Mouse (Mus musculus) heart, embryonic 10.5 days (tissue): Measurements from ENCODE around the gene Nme9. TPM values are rescaled to one million over a fixed set of nuclear protein-coding genes. Genes with fewer than 3 reads are reported as not detected.
A peak's percentile ranks its signal among the peaks of the same experiment; 100 is the strongest.

Experiments
- DNase-seq: peaks from one replicate; pipeline ENCODE4 v3.0.0-alpha.2; 2017; ENCODE audit warnings: low spot score
- H3K27ac ChIP-seq: fragments of 300-500 bp; sonication (generic); 2 replicates; pipeline ENCODE4 v1.5.1; 2016; ENCODE audit warnings: mild to moderate bottlenecking
- H3K27me3 ChIP-seq: fragments of 300-500 bp; sonication (generic); 2 replicates; pipeline ENCODE4 v1.6.1; 2016; ENCODE audit warnings: mild to moderate bottlenecking; ENCODE audit not compliant: poor library complexity, insufficient read depth, severe bottlenecking
- H3K36me3 ChIP-seq: fragments of 300-500 bp; sonication (generic); 2 replicates; pipeline ENCODE4 v1.6.1; 2016; ENCODE audit warnings: mild to moderate bottlenecking, moderate library complexity
- H3K4me1 ChIP-seq: fragments of 300-500 bp; sonication (generic); 2 replicates; pipeline ENCODE4 v1.6.1; 2016; ENCODE audit warnings: mild to moderate bottlenecking
- H3K4me3 ChIP-seq: fragments of 300-500 bp; sonication (generic); 2 replicates; pipeline ENCODE4 v1.5.1; 2016; ENCODE audit warnings: mild to moderate bottlenecking, moderate library complexity
- H3K9me3 ChIP-seq: fragments of 300-500 bp; sonication (generic); 2 replicates; pipeline ENCODE4 v1.6.1; 2016; ENCODE audit warnings: mild to moderate bottlenecking, moderate library complexity
- WGBS: fragments of 180-500 bp; shearing (Covaris S2); methylation state at CpG from one replicate; pipeline ENCODE4 v1.1.7; 2016; 5-methylcytosine and 5-hydroxymethylcytosine counted together
- polyA plus RNA-seq: library from polyadenylated mRNA; unstranded; fragments of >200 nt; fragmentation: Nextera tagmentation; extraction: Ambion mirVana; gene quantifications from 2 replicates; pipeline ENCODE4 v1.2.1, GENCODE M21; 2016

Gene Nme9
- not detected in 2 replicates for polyA plus RNA-seq

- no peak within 1 kb of the TSS for H3K27ac ChIP-seq
- WGBS, result 6% methylated on average over 14 of the region's 14 CpGs
- no peaks in the 10 kb centered on the region for H3K36me3 ChIP-seq
- no peaks in the 10 kb centered on the region for H3K9me3 ChIP-seq
- H3K4me1 ChIP-seq, result peaks cover 6% of the 10 kb centered on the region
- DNase-seq, result no peak
- peak within 1 kb of the TSS; percentile 18 for H3K4me3 ChIP-seq
- peaks cover 28% of the 10 kb centered on the region for H3K27me3 ChIP-seq
Observed at GRCm38 (mm10) chr9:99451161-99451560, at the start of gene Nme9. TSS of gene Nme9 (plus strand) at chr9:99451475.

GRCm38 (mm10) chr9:99409280-99409679 lies 42.0 kb upstream of the Nme9 start:
- Histone ChIP-seq H3K27ac (no peak overlapping the region), H3K27me3 (no peaks in the 10 kb centered on the region), H3K4me1 (peaks cover 10% of the 10 kb centered on the region; the same call in 1 of the 2 replicates), H3K36me3 (no peaks in the 10 kb centered on the region), H3K9me3 (no peaks in the 10 kb centered on the region), H3K4me3 (no peak overlapping the region)
- WGBS, result 75% methylated on average over 3 of the region's 3 CpGs
- DNase-seq, result no peak

DNA sequence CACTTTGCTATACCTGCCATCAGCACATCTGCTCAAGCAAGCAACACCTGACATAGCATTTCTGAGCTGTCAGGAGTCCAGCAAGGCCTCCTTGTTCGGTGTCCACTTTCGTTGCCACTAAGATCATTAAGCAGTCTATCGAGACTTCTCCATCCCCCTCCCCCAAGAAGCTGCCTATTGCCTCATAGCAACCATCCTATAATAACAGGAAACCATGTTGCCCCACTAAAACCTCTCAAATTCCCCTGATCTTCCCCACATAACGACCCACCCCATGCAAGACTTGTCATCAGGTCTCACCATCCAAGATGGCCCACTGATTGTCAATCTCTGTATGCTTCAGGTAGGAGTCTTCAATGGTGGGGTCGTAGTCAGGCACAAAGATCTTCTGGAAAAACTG lies 40.2 kb upstream of the Nme9 start:
- H3K9me3 ChIP-seq, result no peaks in the 10 kb centered on the region
- no peak overlapping the region for H3K27ac ChIP-seq
- peaks cover 10% of the 10 kb centered on the region; the same call in 1 of the 2 replicates for H3K4me1 ChIP-seq
- no peak overlapping the region for H3K4me3 ChIP-seq
- no peaks in the 10 kb centered on the region for H3K36me3 ChIP-seq
- 89% methylated on average over 5 of the region's 5 CpGs for WGBS
- no peaks in the 10 kb centered on the region for H3K27me3 ChIP-seq
- DNase-seq, result no peak

- Histone ChIP-seq H3K4me3 (no peak overlapping the region), H3K27ac (no peak overlapping the region), H3K9me3 (no peaks in the 10 kb centered on the region), H3K4me1 (peaks cover 13% of the 10 kb centered on the region; the same call in 1 of the 2 replicates), H3K27me3 (no peaks in the 10 kb centered on the region), H3K36me3 (no peaks in the 10 kb centered on the region)
- 58% methylated on average over 4 of the region's 4 CpGs for WGBS
- DNase-seq, result no peak
Observed at GRCm38 (mm10) chr9:99411785-99412184, 39.5 kb upstream of the Nme9 start.

DNA sequence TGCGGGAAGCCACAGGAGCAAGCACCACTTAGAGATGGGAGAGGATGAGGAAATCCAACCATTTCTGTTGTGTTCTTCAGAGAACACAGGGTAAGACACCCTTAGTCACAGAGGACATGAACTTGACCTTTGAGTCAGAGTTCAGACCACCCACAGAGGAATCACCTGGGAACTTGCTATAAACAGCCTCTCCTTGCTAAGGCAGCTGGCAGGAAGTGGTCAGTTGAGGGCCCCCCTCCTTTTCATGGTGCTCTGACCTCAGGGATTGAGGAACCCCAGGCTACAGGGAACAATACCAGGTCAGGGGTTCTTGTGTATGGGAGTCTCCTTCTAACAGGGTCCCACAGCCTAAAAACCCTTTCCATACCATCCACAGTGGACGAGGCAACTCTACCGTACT lies 34.5 kb upstream of the Nme9 start:
- Histone ChIP-seq H3K27me3 (no peaks in the 10 kb centered on the region), H3K27ac (no peak overlapping the region), H3K4me3 (no peak overlapping the region), H3K4me1 (peaks cover 17% of the 10 kb centered on the region), H3K36me3 (no peaks in the 10 kb centered on the region), H3K9me3 (no peaks in the 10 kb centered on the region)
- 84% methylated on average over 3 of the region's 3 CpGs for WGBS
- DNase-seq, result no peak

GRCm38 (mm10) chr9:99417288-99417846 lies 33.9 kb upstream of the Nme9 start:
- no peaks in the 10 kb centered on the region for H3K27me3 ChIP-seq
- H3K4me3 ChIP-seq, result no peak overlapping the region
- no peaks in the 10 kb centered on the region for H3K36me3 ChIP-seq
- DNase-seq, result no peak
- peaks cover 12% of the 10 kb centered on the region; the same call in 1 of the 2 replicates for H3K4me1 ChIP-seq
- no peaks in the 10 kb centered on the region for H3K9me3 ChIP-seq
- 70% methylated on average over 4 of the region's 4 CpGs for WGBS
- no peak overlapping the region for H3K27ac ChIP-seq

DNA sequence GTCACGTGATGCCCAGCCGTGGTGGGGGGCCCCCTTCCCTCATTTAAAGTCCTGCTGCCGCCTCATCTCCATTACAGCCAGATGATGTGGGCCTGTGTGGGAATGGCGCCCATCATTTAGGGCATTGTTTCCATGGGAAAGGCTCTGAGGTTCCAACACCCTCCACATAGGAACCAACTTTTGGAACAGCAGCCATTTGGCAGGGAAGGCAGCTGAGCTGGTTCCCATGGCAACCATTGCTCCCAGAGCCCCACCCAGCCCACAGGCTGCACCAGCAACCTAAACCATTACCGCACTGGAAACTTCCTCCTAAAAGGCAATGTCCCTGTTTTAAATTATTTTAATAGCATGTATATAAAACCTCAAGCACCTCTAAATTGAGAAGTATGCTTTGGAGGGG lies 32.9 kb upstream of the Nme9 start:
- WGBS, result 69% methylated on average over 5 of the region's 5 CpGs
- H3K4me1 ChIP-seq, result peaks cover 13% of the 10 kb centered on the region; the same call in 1 of the 2 replicates
- no peak for DNase-seq
- H3K9me3 ChIP-seq, result no peaks in the 10 kb centered on the region
- H3K36me3 ChIP-seq, result no peaks in the 10 kb centered on the region
- no peak overlapping the region for H3K27ac ChIP-seq
- H3K4me3 ChIP-seq, result no peak overlapping the region
- no peaks in the 10 kb centered on the region for H3K27me3 ChIP-seq

- Histone ChIP-seq H3K9me3 (no peaks in the 10 kb centered on the region), H3K36me3 (no peaks in the 10 kb centered on the region), H3K4me3 (no peak overlapping the region), H3K4me1 (peaks cover 27% of the 10 kb centered on the region), H3K27me3 (no peaks in the 10 kb centered on the region), H3K27ac (no peak overlapping the region)
- whole genome bisulfite sequencing, result 75% methylated on average over 8 of the region's 8 CpGs
- DNase-seq, result no peak
Observed at GRCm38 (mm10) chr9:99419951-99420701, 31.1 kb upstream of the Nme9 start.

- H3K27me3 ChIP-seq, result no peaks in the 10 kb centered on the region
- peaks cover 25% of the 10 kb centered on the region for H3K4me1 ChIP-seq
- no peaks in the 10 kb centered on the region for H3K9me3 ChIP-seq
- WGBS, result 64% methylated on average over 3 of the region's 3 CpGs
- no peak overlapping the region for H3K4me3 ChIP-seq
- H3K36me3 ChIP-seq, result no peaks in the 10 kb centered on the region
- H3K27ac ChIP-seq, result no peak overlapping the region
- DNase-seq, result no peak
Observed at GRCm38 (mm10) chr9:99421914-99422313, 29.4 kb upstream of the Nme9 start.

DNA sequence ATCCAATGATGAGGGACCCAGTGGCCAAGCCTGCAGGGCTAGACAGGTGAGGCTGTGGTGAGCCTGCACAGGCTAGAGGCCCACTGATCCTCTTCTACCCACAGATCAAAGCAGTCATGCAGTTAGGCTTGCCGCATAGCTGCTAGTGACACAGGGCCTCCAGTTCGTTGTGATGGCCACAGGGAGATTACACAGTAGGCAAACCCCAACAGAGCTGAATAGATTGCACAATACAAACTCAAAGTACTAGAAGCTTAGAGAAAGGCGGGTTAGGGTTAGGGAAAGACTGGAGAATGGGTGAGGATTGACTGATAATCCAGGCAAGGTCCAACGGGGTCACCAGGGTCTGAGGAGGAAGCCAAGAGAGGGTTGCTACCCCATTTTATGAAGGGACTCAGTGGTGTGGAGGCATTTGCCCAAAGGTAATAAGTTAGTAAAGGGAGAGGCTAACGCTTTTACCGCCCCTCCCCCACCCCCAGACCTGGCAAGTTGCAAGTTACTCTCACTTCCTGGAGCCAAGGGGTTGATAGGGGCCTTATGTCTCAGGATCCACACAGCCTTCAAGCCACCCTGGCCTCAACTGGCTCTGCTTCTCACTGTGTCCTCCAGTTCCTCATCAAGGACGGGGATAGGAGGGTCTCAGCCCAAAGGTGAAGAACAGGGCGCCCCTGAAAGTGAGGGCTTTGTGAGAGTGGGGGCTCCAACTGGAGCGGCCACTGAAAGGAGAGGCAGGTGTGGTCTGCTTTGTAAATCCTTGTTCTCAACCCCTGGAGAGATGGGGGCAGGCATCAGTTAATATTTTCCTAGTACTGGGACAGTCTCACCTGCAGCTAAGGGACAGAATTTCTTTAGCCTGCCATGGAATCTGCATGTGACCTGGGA lies 27.3 kb upstream of the Nme9 start:
- H3K27me3 ChIP-seq, result no peaks in the 10 kb centered on the region
- 67% methylated on average over 9 of the region's 9 CpGs for WGBS
- H3K4me1 ChIP-seq, result peaks cover 24% of the 10 kb centered on the region
- peak overlapping the region; percentile 42; the same call in 1 of the 2 replicates for H3K27ac ChIP-seq
- no peaks in the 10 kb centered on the region for H3K36me3 ChIP-seq
- no peak overlapping the region for H3K4me3 ChIP-seq
- no peaks in the 10 kb centered on the region for H3K9me3 ChIP-seq
- DNase-seq, result no peak

- Histone ChIP-seq H3K4me3 (no peak overlapping the region), H3K27ac (no peak overlapping the region), H3K36me3 (no peaks in the 10 kb centered on the region), H3K9me3 (no peaks in the 10 kb centered on the region), H3K27me3 (no peaks in the 10 kb centered on the region), H3K4me1 (peaks cover 24% of the 10 kb centered on the region)
- no peak for DNase-seq
- 76% methylated on average over 4 of the region's 4 CpGs for WGBS
Observed at GRCm38 (mm10) chr9:99424574-99424863, 26.8 kb upstream of the Nme9 start.

- Histone ChIP-seq H3K27ac (no peak overlapping the region), H3K36me3 (no peaks in the 10 kb centered on the region), H3K9me3 (no peaks in the 10 kb centered on the region), H3K27me3 (no peaks in the 10 kb centered on the region), H3K4me3 (no peak overlapping the region), H3K4me1 (peaks cover 24% of the 10 kb centered on the region)
- WGBS, result 62% methylated on average over 9 of the region's 9 CpGs
- no peak for DNase-seq
Observed at GRCm38 (mm10) chr9:99425262-99425661, 26.0 kb upstream of the Nme9 start.
